Mouse (Mus musculus) forebrain, postnatal 0 days (tissue): ENCODE data around the gene Gm49368. TPM values are rescaled to one million over a fixed set of nuclear protein-coding genes. Genes with fewer than 3 reads are reported as not detected.

Experiments used
- ATAC-seq: fragments of 200-750 bp; cut with Nextera tagmentation; 2 replicates; pipeline ENCODE4 v1.8.0; 2017; ENCODE audit warnings: mild to moderate bottlenecking, moderate library complexity
- DNase-seq: peaks from one replicate; pipeline ENCODE4 v3.0.0-alpha.2; 2015
- H3K27ac ChIP-seq: fragments of 300-500 bp; sonication (generic); 2 replicates; pipeline ENCODE4 v1.5.1; 2014; ENCODE audit warnings: low read depth, mild to moderate bottlenecking, antibody characterized with exemption, low read length, moderate library complexity, mixed read lengths
- H3K27me3 ChIP-seq: fragments of 300-500 bp; sonication (generic); 2 replicates; pipeline ENCODE4 v1.6.1; 2014; ENCODE audit warnings: mild to moderate bottlenecking, low read length, mixed read lengths; ENCODE audit not compliant: insufficient read depth
- H3K36me3 ChIP-seq: fragments of 300-500 bp; sonication (generic); 2 replicates; pipeline ENCODE4 v1.6.1; 2014; ENCODE audit warnings: mild to moderate bottlenecking, moderate library complexity; ENCODE audit not compliant: insufficient read depth
- H3K4me1 ChIP-seq: fragments of 300-500 bp; sonication (generic); 2 replicates; pipeline ENCODE4 v1.6.1; 2014; ENCODE audit warnings: antibody characterized with exemption; ENCODE audit not compliant: insufficient read depth
- H3K4me2 ChIP-seq: fragments of 300-500 bp; sonication (generic); 2 replicates; pipeline ENCODE4 v1.6.1; 2014; ENCODE audit warnings: low read depth, mild to moderate bottlenecking, moderate library complexity
- H3K4me3 ChIP-seq: fragments of 300-500 bp; sonication (generic); 2 replicates; pipeline ENCODE4 v1.5.1; 2014; ENCODE audit warnings: low read depth, low read length, mixed read lengths
- H3K9ac ChIP-seq: fragments of 300-500 bp; sonication (generic); 2 replicates; pipeline ENCODE4 v1.6.1; 2014; ENCODE audit warnings: mild to moderate bottlenecking
- H3K9me3 ChIP-seq: fragments of 300-500 bp; sonication (generic); 2 replicates; pipeline ENCODE4 v1.6.1; 2016; ENCODE audit warnings: low read length
- CTCF ChIP-seq: sonication (generic); IDR thresholded peaks from 2 replicates; pipeline ENCODE4 v1.5.1; 2016; ENCODE audit warnings: antibody characterized with exemption, control low read depth, low read depth
- WGBS: fragments of 180-500 bp; shearing (Covaris S2); extraction: QIAGEN DNeasy Blood & Tissue Kit; methylation state at CpG from one replicate; pipeline ENCODE4 v1.1.7; 2014; 5-methylcytosine and 5-hydroxymethylcytosine counted together
- polyA plus RNA-seq: library from polyadenylated mRNA; unstranded; fragments of >200 nt; fragmentation: Nextera tagmentation; extraction: Ambion mirVana; gene quantifications from 2 replicates; pipeline ENCODE4 v1.2.1, GENCODE M21; 2015
- total RNA-seq: library from RNA; depleted of rRNA; stranded (reverse); fragments of >200 nt; gene quantifications from 2 replicates; pipeline ENCODE4 v1.2.3, GENCODE M21; 2014; rRNA removed

The Gm49368 gene
- total and polyA plus RNA-seq, 2 experiments from 2014 or later, result not detected

DNA sequence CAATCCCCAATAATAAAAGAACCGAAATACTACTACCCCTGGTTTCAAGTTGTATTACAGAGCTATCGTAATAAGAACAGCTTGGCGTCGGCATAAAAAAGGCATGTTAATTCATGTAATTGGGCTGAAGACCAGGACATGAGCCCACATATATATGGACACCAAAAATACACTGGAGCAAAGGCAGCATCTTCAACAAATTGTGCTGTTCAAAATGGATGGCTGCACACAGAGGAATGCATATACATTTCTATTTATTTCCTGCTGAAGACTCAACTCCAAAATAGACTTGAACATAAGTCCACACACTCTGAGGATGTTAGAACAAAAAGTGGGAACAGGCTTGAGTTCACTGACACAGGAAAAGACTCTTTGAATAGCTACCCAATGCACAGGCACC, 101.5 kb downstream of the Gm49368 start:
- H3K4me2 ChIP-seq, result no peak overlapping the region
- no peak overlapping the region for H3K9ac ChIP-seq
- no peak overlapping the region for H3K27ac ChIP-seq
- no peaks in the 10 kb centered on the region for H3K27me3 ChIP-seq
- TF ChIP-seq CTCF, result no peak
- ATAC-seq (no peak), DNase-seq (no peak)
- WGBS, result 94% methylated on average over 4 of the region's 4 CpGs
- H3K4me1 ChIP-seq, result no peaks in the 10 kb centered on the region
- no peaks in the 10 kb centered on the region for H3K9me3 ChIP-seq
- no peaks in the 10 kb centered on the region for H3K36me3 ChIP-seq
- no peak overlapping the region for H3K4me3 ChIP-seq

DNA sequence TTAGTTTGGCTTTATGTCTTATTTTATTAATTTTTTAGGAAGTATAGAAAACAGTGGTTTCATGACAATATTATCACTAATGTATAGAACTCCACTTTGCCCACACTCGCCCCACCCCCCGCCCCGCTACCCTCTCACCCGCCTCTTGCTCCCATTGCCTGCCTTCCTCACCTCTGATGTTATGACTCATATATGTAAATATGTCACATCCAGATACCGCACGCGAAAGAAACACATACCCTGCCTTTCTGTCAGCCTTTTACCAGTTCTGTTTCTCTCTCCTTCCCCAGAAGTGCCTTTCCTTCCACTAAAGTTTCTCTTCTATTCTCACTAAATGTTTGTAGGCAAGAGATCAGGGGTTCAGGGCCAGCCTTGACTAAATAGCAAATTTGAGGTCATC, 103.9 kb downstream of the Gm49368 start:
- Histone ChIP-seq H3K27me3 (no peaks in the 10 kb centered on the region), H3K9ac (no peak overlapping the region), H3K4me1 (no peaks in the 10 kb centered on the region), H3K27ac (no peak overlapping the region), H3K9me3 (no peaks in the 10 kb centered on the region), H3K4me3 (no peak overlapping the region), H3K4me2 (no peak overlapping the region), H3K36me3 (no peaks in the 10 kb centered on the region)
- no peak for DNase-seq
- TF ChIP-seq CTCF, result no peak
- WGBS, result 92% methylated on average over 7 of the region's 7 CpGs
- ATAC-seq, result no peak

DNA sequence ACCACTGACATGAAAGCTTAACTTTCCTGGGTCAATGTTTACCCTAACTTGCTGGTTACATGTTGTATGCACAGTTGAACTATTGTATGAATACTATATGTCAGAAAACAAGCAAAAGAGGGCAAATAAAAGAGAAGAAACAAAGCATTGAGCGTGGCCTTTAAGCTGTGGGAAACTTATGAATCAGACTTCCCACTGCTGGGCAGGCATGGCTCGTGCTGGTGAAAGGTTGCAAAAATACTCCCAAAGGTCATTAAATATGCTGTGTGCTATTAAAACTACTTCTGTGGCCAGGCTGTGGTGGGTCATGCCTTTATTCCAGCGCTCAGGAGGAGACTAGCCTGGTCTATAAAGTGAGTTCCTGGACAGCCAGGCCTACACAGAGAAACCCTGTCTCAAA, 107.5 kb downstream of the Gm49368 start:
- Histone ChIP-seq H3K9ac (no peak overlapping the region), H3K4me2 (no peak overlapping the region), H3K4me3 (no peak overlapping the region), H3K9me3 (no peaks in the 10 kb centered on the region), H3K27ac (no peak overlapping the region), H3K36me3 (no peaks in the 10 kb centered on the region), H3K27me3 (no peaks in the 10 kb centered on the region), H3K4me1 (no peaks in the 10 kb centered on the region)
- 62% methylated on average over 3 of the region's 3 CpGs for WGBS
- DNase-seq (no peak), ATAC-seq (no peak)
- TF ChIP-seq CTCF, result no peak

Other genes starting within 250 kb of the Gm49368 start
- gene Stx4a, start 238.4 kb upstream of the Gm49368 start, total RNA-seq, result 7.5 and 9.2 TPM in 2 replicates
- 18.8 and 20.4 TPM in 2 replicates for gene Stx4a, start 238.4 kb upstream of the Gm49368 start, polyA plus RNA-seq
- gene Stx1b, start 238.1 kb upstream of the Gm49368 start, total RNA-seq, result 37.9 and 51.3 TPM in 2 replicates
- 38.5 and 58.4 TPM in 2 replicates for gene Stx1b, start 238.1 kb upstream of the Gm49368 start, polyA plus RNA-seq
- gene Zfp646, start 186.5 kb upstream of the Gm49368 start, total RNA-seq, result 31.2 and 37.7 TPM in 2 replicates
- gene Zfp646, start 186.5 kb upstream of the Gm49368 start, polyA plus RNA-seq, result 3.8 and 4.2 TPM in 2 replicates
- gene Zfp668, start 185.9 kb upstream of the Gm49368 start, total RNA-seq, result 16.0 and 25.1 TPM in 2 replicates
- gene Zfp668, start 185.9 kb upstream of the Gm49368 start, polyA plus RNA-seq, result 23.7 and 34.2 TPM in 2 replicates
- 0.62 and 0.81 TPM in 2 replicates for gene Prss53, start 171.7 kb upstream of the Gm49368 start, total RNA-seq
- gene Prss53, start 171.7 kb upstream of the Gm49368 start, polyA plus RNA-seq, result 0.24 and 0.69 TPM in 2 replicates
- not detected in 2 replicates for gene Gm21974, start 167.2 kb upstream of the Gm49368 start, total RNA-seq
- not detected in 2 replicates for gene Gm21974, start 167.2 kb upstream of the Gm49368 start, polyA plus RNA-seq
- gene Vkorc1, start 167.1 kb upstream of the Gm49368 start, total RNA-seq, result 17.2 and 28.0 TPM in 2 replicates
- gene Vkorc1, start 167.1 kb upstream of the Gm49368 start, polyA plus RNA-seq, result 69.4 and 73.0 TPM in 2 replicates
- 43.0 and 56.2 TPM in 2 replicates for gene Bckdk, start 158.6 kb upstream of the Gm49368 start, total RNA-seq
- gene Bckdk, start 158.6 kb upstream of the Gm49368 start, polyA plus RNA-seq, result 66.8 and 69.3 TPM in 2 replicates
- 30.6 and 41.1 TPM in 2 replicates for gene Kat8, start 150.2 kb upstream of the Gm49368 start, total RNA-seq
- gene Kat8, start 150.2 kb upstream of the Gm49368 start, polyA plus RNA-seq, result 34.8 and 37.0 TPM in 2 replicates
- gene Prss8, start 132.6 kb upstream of the Gm49368 start, total RNA-seq, result 0.38 and 1.1 TPM in 2 replicates
- 0.92 and 1.5 TPM in 2 replicates for gene Prss8, start 132.6 kb upstream of the Gm49368 start, polyA plus RNA-seq
- gene Prss36, start 116.0 kb upstream of the Gm49368 start, total RNA-seq, result 6.4 and 18.4 TPM in 2 replicates
- 15.6 and 18.3 TPM in 2 replicates for gene Prss36, start 116.0 kb upstream of the Gm49368 start, polyA plus RNA-seq
- 30.2 and 51.0 TPM in 2 replicates for gene Fus, start 95.2 kb upstream of the Gm49368 start, total RNA-seq
- 221 and 323 TPM in 2 replicates for gene Fus, start 95.2 kb upstream of the Gm49368 start, polyA plus RNA-seq
- 8.1 and 12.1 TPM in 2 replicates for gene Pycard, start 68.8 kb upstream of the Gm49368 start, total RNA-seq
- gene Pycard, start 68.8 kb upstream of the Gm49368 start, polyA plus RNA-seq, result 7.4 and 8.5 TPM in 2 replicates
- 0.15 and 0.43 TPM in 2 replicates for gene Trim72, start 58.7 kb upstream of the Gm49368 start, total RNA-seq
- not detected in 2 replicates for gene Trim72, start 58.7 kb upstream of the Gm49368 start, polyA plus RNA-seq
- gene Itgam, start within 50 bp of the Gm49368 start, total RNA-seq, result 1.4 and 1.7 TPM in 2 replicates
- gene Itgam, start within 50 bp of the Gm49368 start, polyA plus RNA-seq, result 0.39 and 0.92 TPM in 2 replicates
- gene Itgax, start 66.9 kb downstream of the Gm49368 start, total RNA-seq, result 0.23 and 0.24 TPM in 2 replicates
- gene Itgax, start 66.9 kb downstream of the Gm49368 start, polyA plus RNA-seq, result 0.09 and 0.16 TPM in 2 replicates
- 0.05 and 0.15 TPM in 2 replicates for gene Itgad, start 91.7 kb downstream of the Gm49368 start, total RNA-seq
- gene Itgad, start 91.7 kb downstream of the Gm49368 start, polyA plus RNA-seq, result 0.38 and 0.39 TPM in 2 replicates
- gene Cox6a2, start 143.7 kb downstream of the Gm49368 start, total RNA-seq, result 1.4 and 5.0 TPM in 2 replicates
- 4.5 TPM in 2 replicates for gene Cox6a2, start 143.7 kb downstream of the Gm49368 start, polyA plus RNA-seq
- gene Armc5, start 174.7 kb downstream of the Gm49368 start, total RNA-seq, result 12.8 and 17.8 TPM in 2 replicates
- 13.4 and 15.4 TPM in 2 replicates for gene Armc5, start 174.7 kb downstream of the Gm49368 start, polyA plus RNA-seq
- gene 9130023H24Rik, start 175.3 kb downstream of the Gm49368 start, total RNA-seq, result 5.2 and 6.7 TPM in 2 replicates
- 3.9 and 4.6 TPM in 2 replicates for gene 9130023H24Rik, start 175.3 kb downstream of the Gm49368 start, polyA plus RNA-seq
- 9.4 and 9.7 TPM in 2 replicates for gene Tgfb1i1, start 184.1 kb downstream of the Gm49368 start, total RNA-seq
- 18.5 and 22.1 TPM in 2 replicates for gene Tgfb1i1, start 184.1 kb downstream of the Gm49368 start, polyA plus RNA-seq
- gene Slc5a2, start 203.0 kb downstream of the Gm49368 start, total RNA-seq, result not detected in 2 replicates
- gene Slc5a2, start 203.0 kb downstream of the Gm49368 start, polyA plus RNA-seq, result 0.10 TPM in 1 of 2 replicates, not detected in the other
- 18.3 and 18.5 TPM in 2 replicates for gene BC017158, start 235.5 kb downstream of the Gm49368 start, total RNA-seq
- gene BC017158, start 235.5 kb downstream of the Gm49368 start, polyA plus RNA-seq, result 10.6 and 14.4 TPM in 2 replicates